Mouse (Mus musculus) kidney, embryonic 14.5 days (tissue): Measurements from ENCODE around the gene Plekhf1. TPM values are rescaled to one million over a fixed set of nuclear protein-coding genes. Genes with fewer than 3 reads are reported as not detected.

Experiments used
- ATAC-seq: fragments of 200-750 bp; cut with Nextera tagmentation; 2 replicates; pipeline ENCODE4 v1.8.0; 2017; ENCODE audit warnings: moderate number of reproducible peaks, mild to moderate bottlenecking, moderate TSS enrichment, moderate library complexity; ENCODE audit not compliant: low FRiP score, low TSS enrichment
- H3K27ac ChIP-seq: fragments of 300-500 bp; sonication (generic); 2 replicates; pipeline ENCODE4 v1.5.1; 2014; ENCODE audit warnings: low read depth, mild to moderate bottlenecking, low read length, moderate library complexity, mixed read lengths
- H3K27me3 ChIP-seq: fragments of 300-500 bp; sonication (generic); 2 replicates; pipeline ENCODE4 v1.6.1; 2014; ENCODE audit warnings: mild to moderate bottlenecking, low read length; ENCODE audit not compliant: control insufficient read depth, insufficient read depth
- H3K36me3 ChIP-seq: fragments of 300-500 bp; sonication (generic); 2 replicates; pipeline ENCODE4 v1.6.1; 2014; ENCODE audit warnings: low read length, mixed read lengths; ENCODE audit not compliant: control insufficient read depth, insufficient read depth
- H3K4me1 ChIP-seq: fragments of 300-500 bp; sonication (generic); 2 replicates; pipeline ENCODE4 v1.6.1; 2014; ENCODE audit warnings: low read length, mixed read lengths; ENCODE audit not compliant: control insufficient read depth, insufficient read depth
- H3K4me2 ChIP-seq: fragments of 300-500 bp; sonication (generic); replicated peaks from 2 replicates; pipeline ENCODE4 v1.6.1; 2014; ENCODE audit warnings: low read depth, mild to moderate bottlenecking, low read length
- H3K4me3 ChIP-seq: fragments of 300-500 bp; sonication (generic); 2 replicates; pipeline ENCODE4 v1.5.1; 2014; ENCODE audit warnings: mild to moderate bottlenecking, low read length
- H3K9ac ChIP-seq: fragments of 300-500 bp; sonication (generic); 2 replicates; pipeline ENCODE4 v1.6.1; 2014; ENCODE audit warnings: low read depth, mild to moderate bottlenecking, low read length, moderate library complexity
- H3K9me3 ChIP-seq: fragments of 300-500 bp; sonication (generic); 2 replicates; pipeline ENCODE4 v1.6.1; 2016; ENCODE audit warnings: low read length; ENCODE audit not compliant: control insufficient read depth
- WGBS: fragments of 180-500 bp; shearing (Covaris S2); extraction: QIAGEN DNeasy Blood & Tissue Kit; methylation state at CpG from one replicate; pipeline ENCODE4 v1.1.7; 2014; 5-methylcytosine and 5-hydroxymethylcytosine counted together
- polyA plus RNA-seq: library from polyadenylated mRNA; unstranded; fragments of >200 nt; fragmentation: Nextera tagmentation; extraction: Ambion mirVana; gene quantifications from 2 replicates; pipeline ENCODE4 v1.2.1, GENCODE M21; 2014

The Plekhf1 gene
- polyA plus RNA-seq, 1 experiment from 2014 or later = 4.9 TPM

DNA sequence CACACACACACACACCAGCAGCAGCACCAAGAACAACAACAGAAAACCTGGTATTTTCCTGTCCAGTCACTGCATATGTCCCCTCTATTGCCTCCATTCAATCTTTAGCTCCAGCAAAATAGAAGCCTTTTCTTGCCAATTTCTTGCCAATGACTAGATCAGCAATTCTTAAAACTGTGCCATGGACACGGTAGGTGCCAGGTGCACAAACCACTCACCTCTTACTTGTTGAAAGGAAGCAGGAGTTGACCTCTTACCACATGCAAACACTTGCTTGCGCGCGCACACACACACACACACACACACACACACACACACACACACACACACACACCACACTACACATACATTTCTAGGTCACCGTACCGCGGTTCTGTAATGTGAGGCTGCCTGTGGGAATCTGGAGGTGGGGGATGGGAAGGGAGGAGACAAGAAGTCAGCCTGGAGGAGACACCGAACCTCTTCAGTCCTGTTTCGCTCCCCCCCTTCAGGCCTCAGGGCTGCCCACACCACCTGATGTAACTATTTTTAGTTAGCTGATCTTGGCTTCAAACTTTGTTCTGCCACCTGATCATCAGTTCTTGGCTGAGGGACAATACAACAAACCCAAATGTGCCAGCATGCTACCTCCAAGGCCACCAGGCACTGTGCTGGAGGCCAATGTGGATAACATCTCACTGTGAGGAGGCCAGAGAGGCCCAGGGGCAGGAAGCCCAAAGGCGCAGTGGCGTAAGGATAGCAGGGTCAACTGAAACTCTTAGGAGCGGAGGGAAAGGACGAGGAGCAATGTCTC lies 3.0 kb downstream of the Plekhf1 start:
- no peak overlapping the region for H3K4me3 ChIP-seq
- no peaks in the 10 kb centered on the region for H3K27me3 ChIP-seq
- no peak overlapping the region for H3K4me2 ChIP-seq
- H3K36me3 ChIP-seq = peaks cover 10% of the 10 kb centered on the region; the same call in 1 of the 2 replicates
- H3K9ac ChIP-seq = no peak overlapping the region
- H3K27ac ChIP-seq = no peak overlapping the region
- WGBS = 81% methylated on average over 13 of the region's 13 CpGs
- H3K9me3 ChIP-seq = no peaks in the 10 kb centered on the region
- ATAC-seq = no peak
- peaks cover 15% of the 10 kb centered on the region for H3K4me1 ChIP-seq

DNA sequence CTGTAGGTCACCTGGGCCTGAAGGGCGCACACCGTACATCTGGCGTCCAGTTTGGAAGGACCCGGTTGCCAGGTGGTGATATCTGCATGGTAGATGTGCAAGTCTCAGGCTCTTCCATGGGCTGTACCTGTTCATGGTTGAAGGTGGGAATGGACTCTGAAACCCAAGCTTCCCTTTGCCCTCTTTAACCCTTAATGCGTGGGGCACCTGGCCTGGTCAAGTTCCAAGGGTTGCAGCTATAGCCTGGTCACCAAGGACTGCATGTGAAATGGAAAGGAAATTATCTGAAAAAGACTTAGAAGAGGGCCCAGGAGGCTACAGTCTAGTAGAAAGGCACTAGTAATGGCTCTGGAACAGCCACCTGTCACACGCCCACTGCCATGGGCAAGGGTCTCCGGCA lies 7.0 kb downstream of the Plekhf1 start:
- Histone ChIP-seq H3K27me3 (no peaks in the 10 kb centered on the region), H3K4me2 (no peak overlapping the region), H3K9ac (no peak overlapping the region), H3K36me3 (peaks cover 10% of the 10 kb centered on the region; the same call in 1 of the 2 replicates), H3K9me3 (no peaks in the 10 kb centered on the region), H3K4me1 (no peaks in the 10 kb centered on the region), H3K4me3 (no peak overlapping the region), H3K27ac (no peak overlapping the region)
- 97% methylated on average over 7 of the region's 7 CpGs for WGBS
- ATAC-seq = no peak

DNA sequence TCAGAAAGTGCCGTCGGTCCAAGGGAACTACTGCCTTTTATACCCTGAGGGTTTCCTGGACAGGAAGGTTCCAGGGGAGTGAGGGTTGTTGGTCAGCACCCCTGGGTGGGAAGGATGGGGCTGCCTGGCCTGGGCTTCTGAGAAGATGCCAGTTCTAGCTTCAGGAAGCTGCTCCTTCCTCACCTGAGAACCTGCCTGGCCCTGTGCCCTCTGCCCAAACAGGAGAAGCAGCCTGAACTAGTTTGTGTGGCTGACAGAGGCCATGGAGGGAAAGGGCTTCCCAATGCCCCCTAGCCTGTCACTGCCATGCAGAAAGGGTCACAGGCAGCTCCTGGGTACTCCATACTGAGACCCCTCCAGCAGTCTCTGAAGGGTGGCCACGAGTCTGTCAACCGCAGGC lies 8.3 kb downstream of the Plekhf1 start:
- Histone ChIP-seq H3K9ac (no peak overlapping the region), H3K4me3 (no peak overlapping the region), H3K27ac (no peak overlapping the region), H3K4me1 (no peaks in the 10 kb centered on the region), H3K36me3 (peaks cover 10% of the 10 kb centered on the region; the same call in 1 of the 2 replicates), H3K27me3 (no peaks in the 10 kb centered on the region), H3K4me2 (no peak overlapping the region), H3K9me3 (no peaks in the 10 kb centered on the region)
- no peak for ATAC-seq
- 84% methylated on average over 4 of the region's 4 CpGs for WGBS

DNA sequence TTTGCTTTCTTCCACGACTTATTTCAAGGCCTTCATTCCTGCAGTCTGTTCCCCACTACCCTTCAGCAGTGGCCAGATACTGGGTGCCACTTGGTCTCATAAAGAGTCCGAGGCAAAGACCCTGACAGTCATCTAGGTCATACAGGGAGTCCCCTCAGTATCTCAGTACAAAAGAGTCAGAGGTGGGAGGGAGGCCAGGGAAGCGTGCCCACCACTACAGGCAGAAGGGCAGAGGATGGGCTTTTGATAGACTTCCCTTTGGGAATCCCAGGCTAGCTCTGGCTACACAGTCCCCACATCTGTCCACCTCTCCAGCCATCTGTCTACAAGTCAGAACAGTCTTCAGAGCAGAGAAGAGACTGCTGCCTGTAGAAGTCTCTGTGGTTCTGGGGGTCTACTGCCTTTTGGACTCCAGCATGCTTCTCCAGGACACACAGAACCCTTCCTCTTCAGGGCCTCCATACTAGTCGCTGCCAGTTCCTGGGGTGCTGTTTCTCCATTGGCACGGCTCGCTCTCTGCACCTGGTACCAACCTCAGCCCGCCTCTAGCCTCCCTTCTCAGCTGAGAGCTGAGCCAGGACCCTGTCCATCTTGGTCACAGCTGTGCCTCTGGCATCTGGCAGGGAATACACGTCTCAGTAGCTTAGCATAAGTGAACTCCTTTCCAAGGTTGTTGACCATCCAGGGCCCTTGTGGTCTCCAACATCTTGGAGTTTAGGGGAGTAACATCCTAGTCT lies 9.0 kb downstream of the Plekhf1 start:
- Histone ChIP-seq H3K4me2 (no peak overlapping the region), H3K4me1 (no peaks in the 10 kb centered on the region), H3K9me3 (no peaks in the 10 kb centered on the region), H3K9ac (no peak overlapping the region), H3K4me3 (no peak overlapping the region), H3K27me3 (no peaks in the 10 kb centered on the region), H3K27ac (no peak overlapping the region), H3K36me3 (peaks cover 10% of the 10 kb centered on the region; the same call in 1 of the 2 replicates)
- 84% methylated on average over 8 of the region's 8 CpGs for WGBS
- ATAC-seq = no peak

DNA sequence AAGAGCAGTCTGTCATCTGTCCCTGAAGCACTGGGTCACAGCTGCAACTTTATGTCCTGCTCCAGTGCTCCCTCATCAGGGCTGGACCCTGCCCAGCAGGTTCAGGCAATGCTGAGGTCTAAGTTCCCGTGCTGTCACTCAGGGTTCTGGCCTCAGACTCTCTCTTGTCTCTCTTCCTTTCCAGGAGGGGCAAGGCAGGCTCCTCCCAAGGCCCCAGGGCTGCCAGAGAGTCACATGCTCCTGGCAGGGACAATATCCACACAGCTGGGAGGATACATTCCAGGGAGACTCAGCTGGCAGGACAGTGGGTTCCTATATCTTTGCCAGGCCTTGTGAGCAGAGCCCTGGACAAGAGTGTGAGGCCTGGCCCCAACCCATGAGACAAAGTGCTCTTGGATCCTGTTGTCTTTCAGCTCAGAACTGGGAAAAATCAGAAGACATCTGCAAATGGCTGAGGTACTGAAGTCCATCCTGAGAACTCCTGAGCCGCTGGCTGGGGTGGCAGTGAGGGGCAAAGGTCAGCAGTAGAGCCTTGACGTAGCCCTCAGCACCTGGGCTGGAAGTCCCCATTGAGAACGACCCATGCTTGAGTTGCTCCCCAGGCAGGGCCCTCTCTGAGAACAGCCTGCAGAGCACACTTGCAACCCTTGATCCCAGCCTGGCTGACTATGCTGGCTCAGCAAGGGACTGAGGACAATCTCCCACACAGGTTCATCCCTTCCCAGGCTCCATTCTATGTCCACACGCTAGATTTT lies 10.2 kb downstream of the Plekhf1 start:
- 63% methylated on average over 5 of the region's 5 CpGs for WGBS
- no peaks in the 10 kb centered on the region for H3K4me1 ChIP-seq
- H3K9ac ChIP-seq = no peak overlapping the region
- peaks cover 10% of the 10 kb centered on the region; the same call in 1 of the 2 replicates for H3K36me3 ChIP-seq
- no peaks in the 10 kb centered on the region for H3K27me3 ChIP-seq
- H3K4me3 ChIP-seq = no peak overlapping the region
- no peaks in the 10 kb centered on the region for H3K9me3 ChIP-seq
- ATAC-seq = no peak; the same call in 1 of the 2 replicates
- no peak overlapping the region for H3K4me2 ChIP-seq
- no peak overlapping the region for H3K27ac ChIP-seq

DNA sequence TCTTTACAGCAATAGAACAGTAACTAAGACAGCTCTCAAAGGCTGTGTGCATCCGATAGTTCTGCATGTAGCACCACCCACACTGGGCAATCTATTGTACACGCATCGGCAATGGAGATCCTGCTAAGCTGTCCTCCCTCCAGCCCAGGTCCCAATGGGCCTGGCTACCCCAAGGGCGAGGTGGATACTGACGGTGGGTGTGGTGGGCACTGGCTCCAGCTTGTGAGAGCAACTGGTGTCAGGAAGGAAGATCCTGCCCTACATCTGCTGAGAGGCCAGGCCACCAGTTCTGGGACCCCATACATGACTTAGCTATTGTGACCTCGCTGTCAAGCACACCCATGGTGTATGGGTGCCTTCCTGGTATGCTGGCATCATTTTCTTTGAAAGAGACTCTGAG lies 12.1 kb downstream of the Plekhf1 start:
- Histone ChIP-seq H3K36me3 (peaks cover 7% of the 10 kb centered on the region; the same call in 1 of the 2 replicates), H3K4me1 (no peaks in the 10 kb centered on the region), H3K27me3 (no peaks in the 10 kb centered on the region), H3K4me2 (no peak overlapping the region), H3K27ac (no peak overlapping the region), H3K9me3 (no peaks in the 10 kb centered on the region), H3K9ac (no peak overlapping the region), H3K4me3 (no peak overlapping the region)
- ATAC-seq = no peak
- WGBS = 86% methylated on average over 6 of the region's 6 CpGs

DNA sequence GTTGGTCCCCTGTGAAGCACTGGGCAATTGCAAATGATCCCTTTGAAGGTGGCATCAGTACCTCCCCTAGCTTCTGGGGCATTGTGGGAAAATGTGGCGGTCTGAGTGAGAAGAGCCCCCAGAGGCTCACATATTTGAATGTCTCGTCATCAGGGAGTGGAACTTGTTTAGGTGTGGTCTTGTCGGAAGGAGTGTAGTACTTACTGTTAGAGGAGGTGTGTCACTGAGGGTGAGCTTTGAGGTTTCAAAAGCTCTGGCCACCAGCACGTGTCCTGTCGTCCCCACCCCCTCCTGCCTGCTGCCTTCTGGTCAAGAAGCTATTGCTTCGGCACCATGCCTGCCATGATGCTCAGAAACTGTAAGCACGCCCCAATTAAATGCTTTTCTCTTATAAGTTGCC lies 12.5 kb downstream of the Plekhf1 start:
- Histone ChIP-seq H3K9ac (no peak overlapping the region), H3K27ac (no peak overlapping the region), H3K4me1 (no peaks in the 10 kb centered on the region), H3K4me3 (no peak overlapping the region), H3K27me3 (no peaks in the 10 kb centered on the region), H3K4me2 (no peak overlapping the region), H3K36me3 (peaks cover 3% of the 10 kb centered on the region; the same call in 1 of the 2 replicates), H3K9me3 (no peaks in the 10 kb centered on the region)
- no peak for ATAC-seq
- WGBS = 68% methylated on average over 7 of the region's 7 CpGs

DNA sequence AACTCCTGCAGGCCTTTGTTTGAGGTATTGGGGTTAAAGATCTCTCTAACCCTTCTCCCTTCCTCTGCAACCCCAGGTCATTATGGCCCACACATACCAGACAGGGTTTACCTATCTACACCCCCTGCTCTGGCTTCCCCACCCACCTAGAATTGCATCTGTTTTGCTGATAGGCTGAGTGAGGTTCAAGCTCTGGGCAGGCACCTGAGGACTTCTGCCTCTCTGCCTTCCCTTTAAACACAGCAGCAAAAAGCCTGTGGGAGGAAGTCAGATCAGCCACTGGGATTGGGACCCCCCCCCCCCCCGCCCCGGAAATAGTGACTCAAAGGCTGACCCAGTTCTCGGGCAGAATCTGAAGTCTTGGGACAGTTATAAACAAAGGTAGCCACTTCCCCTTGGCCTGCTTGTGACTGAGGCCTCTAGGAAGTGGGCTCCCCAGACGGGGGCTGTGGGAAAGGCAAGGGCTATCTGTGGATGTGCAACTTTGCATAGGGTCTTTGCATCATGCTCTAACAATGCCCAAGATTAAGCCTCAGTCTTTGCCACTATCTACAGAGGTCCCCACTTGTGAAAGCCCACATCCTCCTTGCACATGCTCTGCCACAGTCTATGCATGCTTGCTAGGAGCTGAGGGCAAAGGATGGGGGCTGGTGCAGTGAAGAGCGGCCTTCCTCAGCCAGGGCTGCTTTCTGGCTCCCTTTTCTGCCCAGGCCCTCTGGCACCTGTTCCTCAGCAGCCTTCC lies 13.2 kb downstream of the Plekhf1 start:
- Histone ChIP-seq H3K9ac (no peak overlapping the region), H3K4me1 (no peaks in the 10 kb centered on the region), H3K4me2 (no peak overlapping the region), H3K36me3 (no peaks in the 10 kb centered on the region), H3K27ac (no peak overlapping the region), H3K27me3 (no peaks in the 10 kb centered on the region), H3K4me3 (no peak overlapping the region), H3K9me3 (no peaks in the 10 kb centered on the region)
- 69% methylated on average over 5 of the region's 5 CpGs for WGBS
- ATAC-seq = no peak
